Mouse (Mus musculus): ENCODE measurements at regions not wholly inside any gene's neighbourhood (a gene's known extent, or its start where the extent isn't known, plus 50 kb on each side); places are given as distances from the start of the nearest gene placed in this dataset.

DNA sequence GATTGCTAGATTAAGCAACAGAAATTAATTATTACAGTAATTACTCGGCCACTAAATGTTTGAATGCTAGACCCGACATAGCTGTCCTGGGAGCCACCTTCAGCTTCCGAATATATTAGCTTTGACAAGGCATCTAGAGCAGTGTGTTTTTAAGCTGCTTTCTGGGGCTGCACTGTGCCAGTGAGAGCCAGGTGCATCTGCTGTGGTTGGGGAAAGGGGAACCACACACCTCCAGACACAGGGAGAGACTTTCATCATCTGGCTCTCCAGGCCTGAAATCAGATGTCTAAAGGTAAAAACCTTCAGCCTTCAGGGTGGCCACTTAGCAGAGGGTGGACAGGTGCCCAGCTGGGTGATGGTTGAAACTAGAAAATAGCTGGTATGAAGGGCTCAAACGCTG lies 171.4 kb downstream of the Ttc8 start:
- in situ Hi-C loops (cut with MboI; ENCODE audit: low pct_unique_long_range_greater_than_20kb in 1 of 2, low sequenced_read_pairs in 2 of 2, unreplicated experiment in 1 of 2): loop anchor here in 1 of 2 experiments (25.0 kb wide), 1 partner anchor 746 kb away; no protein-coding TSS in a partner anchor

DNA sequence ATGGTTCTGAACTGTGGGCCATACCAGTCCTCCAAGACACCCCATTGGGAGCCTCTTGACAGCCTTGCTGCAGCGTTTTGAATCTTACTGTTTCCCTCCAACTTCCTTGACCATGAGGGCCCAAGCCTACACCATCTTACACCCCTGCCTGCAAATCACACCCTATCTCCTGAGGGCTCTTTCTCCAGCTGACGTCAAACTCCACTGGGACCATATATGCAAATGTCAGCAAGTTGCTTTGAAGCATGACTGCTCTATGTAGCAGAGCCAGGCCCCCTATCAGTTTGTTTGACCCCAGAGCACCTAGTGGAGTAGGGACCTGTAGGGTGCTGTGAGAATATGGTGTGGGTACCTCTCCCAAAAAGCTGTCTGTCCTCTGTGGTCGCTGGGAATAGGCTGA lies 172.8 kb downstream of the Ttc8 start:
- in situ Hi-C loops (cut with MboI; ENCODE audit: low pct_unique_long_range_greater_than_20kb in 1 of 2, low sequenced_read_pairs in 2 of 2, unreplicated experiment in 1 of 2): loop anchor here in 1 of 2 experiments (25.0 kb wide), 1 partner anchor 744 kb away; no protein-coding TSS in a partner anchor

DNA sequence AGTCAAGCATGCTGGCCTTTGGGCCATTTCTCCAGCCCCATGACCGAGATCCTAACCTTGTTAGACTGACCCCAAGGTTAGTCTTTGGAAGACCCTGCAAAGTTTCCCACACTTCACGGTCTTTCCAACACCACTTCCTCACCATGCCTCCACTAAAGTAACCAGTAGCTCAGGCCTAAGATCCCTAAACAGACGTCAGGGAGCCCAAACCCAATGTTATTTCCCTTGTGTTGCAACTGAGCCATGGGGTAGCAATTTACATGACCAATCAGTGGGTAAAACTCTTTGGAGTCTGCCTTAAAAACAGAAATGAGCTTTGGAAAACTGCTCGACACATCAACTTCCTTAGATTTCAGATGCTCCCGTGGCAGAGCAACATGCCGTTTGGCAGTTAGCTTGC lies 173.6 kb downstream of the Ttc8 start:
- in situ Hi-C loops (cut with MboI; ENCODE audit: low pct_unique_long_range_greater_than_20kb in 1 of 2, low sequenced_read_pairs in 2 of 2, unreplicated experiment in 1 of 2): loop anchor here in 1 of 2 experiments (25.0 kb wide), 1 partner anchor 743 kb away; no protein-coding TSS in a partner anchor

DNA sequence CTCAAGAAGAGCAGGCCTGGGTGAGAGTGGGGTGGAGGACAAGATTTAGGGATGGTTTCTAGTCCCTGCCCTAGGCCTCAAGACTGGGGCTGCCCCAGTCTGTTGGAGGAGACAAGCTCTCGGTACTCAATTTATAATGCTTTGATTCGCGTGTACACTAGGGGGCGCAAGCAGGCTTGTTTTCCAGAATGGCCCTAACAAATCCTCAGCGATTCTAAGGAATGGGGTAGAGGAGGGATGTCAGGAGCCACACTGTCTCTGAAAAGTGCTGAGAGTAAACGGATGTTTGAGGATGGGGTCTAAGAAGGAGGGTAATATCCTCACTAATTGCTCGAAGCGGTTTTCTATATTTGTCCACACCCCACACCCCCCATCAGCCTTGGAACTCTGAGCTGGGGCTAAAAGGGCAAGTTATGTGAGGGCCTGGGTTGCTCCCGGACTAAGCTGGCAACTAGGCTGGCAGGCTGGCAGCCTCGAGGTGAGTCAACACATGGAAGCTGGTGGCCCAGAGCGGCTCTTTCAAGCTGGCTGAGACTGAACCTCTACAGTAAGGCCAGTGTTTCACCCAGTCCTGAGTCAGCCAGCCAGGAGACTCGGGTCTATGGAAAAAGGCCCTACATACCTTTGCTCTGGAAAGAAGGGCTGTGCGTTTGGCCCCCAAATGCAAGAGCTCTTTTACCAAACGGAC lies 176.7 kb downstream of the Ttc8 start:
- in situ Hi-C loops (cut with MboI; ENCODE audit: low pct_unique_long_range_greater_than_20kb in 1 of 2, low sequenced_read_pairs in 2 of 2, unreplicated experiment in 1 of 2): loop anchor here in 1 of 2 experiments (25.0 kb wide), 1 partner anchor 740 kb away; no protein-coding TSS in a partner anchor

DNA sequence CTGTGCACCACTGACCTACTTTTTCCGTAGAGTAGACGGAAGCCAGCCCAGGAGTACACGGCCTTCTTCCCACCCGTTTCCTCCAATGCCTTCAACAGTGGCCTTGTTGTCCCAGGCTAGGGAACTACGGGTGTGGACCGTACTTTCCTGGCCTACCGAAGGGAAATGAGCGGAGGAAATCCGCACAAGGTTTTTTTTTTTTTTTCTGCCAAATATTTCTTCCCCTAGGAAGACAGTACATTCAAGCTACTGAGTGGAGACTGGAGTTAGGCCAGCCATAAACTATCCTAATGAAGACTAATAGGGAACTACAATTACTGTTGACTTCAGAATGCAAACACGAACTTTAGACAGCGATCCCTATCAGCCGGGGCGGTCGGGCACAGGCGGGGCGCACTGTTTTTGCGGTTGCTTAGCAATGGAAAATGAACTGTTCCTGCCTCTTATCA lies 177.3 kb downstream of the Ttc8 start:
- in situ Hi-C loops (cut with MboI; ENCODE audit: low pct_unique_long_range_greater_than_20kb in 1 of 2, low sequenced_read_pairs in 2 of 2, unreplicated experiment in 1 of 2): loop anchor here in 1 of 2 experiments (25.0 kb wide), 1 partner anchor 740 kb away; no protein-coding TSS in a partner anchor

DNA sequence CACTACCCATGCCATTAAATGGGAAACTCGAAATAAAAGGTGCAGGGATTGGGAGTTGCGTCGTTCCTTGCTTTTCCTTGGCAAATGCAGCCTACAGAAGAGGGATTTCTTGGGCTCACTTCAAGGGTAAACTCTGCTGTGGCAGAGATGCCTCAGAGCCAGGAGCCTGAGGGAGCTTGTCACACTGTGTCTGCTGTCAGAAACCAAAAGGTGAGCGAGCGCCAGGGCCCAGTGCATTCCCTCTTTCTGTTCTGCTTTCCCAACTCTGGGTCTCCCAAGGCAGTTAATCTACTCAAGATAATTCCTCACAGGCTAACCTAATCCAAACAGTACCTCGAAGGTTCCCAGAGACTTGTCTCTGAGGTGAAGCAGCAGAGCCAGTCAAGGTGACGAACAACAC lies 179.5 kb downstream of the Ttc8 start:
- in situ Hi-C loops (cut with MboI; ENCODE audit: low pct_unique_long_range_greater_than_20kb in 1 of 2, low sequenced_read_pairs in 2 of 2, unreplicated experiment in 1 of 2): loop anchor here in 1 of 2 experiments (25.0 kb wide), 1 partner anchor 737 kb away; no protein-coding TSS in a partner anchor

DNA sequence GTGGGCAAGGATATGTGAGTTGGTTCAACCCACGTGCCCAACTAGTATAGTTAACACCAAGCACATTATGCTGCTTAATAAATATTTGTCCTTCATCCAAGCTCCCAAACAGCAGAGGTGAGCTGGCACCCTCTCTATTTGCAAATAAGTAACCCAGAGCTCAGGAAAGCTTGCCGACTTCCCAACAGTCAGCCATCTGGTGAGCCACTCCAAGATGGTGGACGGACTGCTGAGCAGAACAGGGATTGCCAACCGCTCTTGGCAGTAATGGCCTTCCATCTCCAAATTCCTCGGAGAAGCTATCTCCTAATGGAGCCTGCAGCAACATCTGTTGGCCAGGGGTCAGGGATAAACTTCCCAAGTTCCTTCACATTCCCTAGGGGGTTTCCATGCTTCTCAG lies 188.2 kb downstream of the Ttc8 start:
- in situ Hi-C loops (cut with MboI; ENCODE audit: low pct_unique_long_range_greater_than_20kb in 1 of 2, low sequenced_read_pairs in 2 of 2, unreplicated experiment in 1 of 2): no loop called here

DNA sequence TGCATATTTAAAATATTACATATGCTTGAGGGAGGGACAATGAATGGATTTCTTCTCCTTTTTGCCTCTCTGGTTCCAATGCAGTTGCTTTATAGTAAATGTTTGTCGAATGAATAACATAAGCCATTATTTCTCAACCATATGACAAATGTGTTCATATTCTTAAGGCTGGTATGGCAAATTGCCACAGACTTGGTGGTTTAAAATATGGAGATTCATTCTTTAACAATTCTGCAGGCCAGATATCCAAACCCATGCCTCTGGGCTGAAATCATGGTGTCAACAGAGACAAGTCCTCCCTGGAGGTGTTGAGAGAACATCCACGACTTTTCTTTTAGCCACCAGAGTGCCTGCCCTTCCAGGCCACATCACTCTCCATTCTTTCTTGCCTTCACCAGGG lies 193.4 kb downstream of the Ttc8 start:
- in situ Hi-C loops (cut with MboI; ENCODE audit: low pct_unique_long_range_greater_than_20kb in 1 of 2, low sequenced_read_pairs in 2 of 2, unreplicated experiment in 1 of 2): no loop called here

DNA sequence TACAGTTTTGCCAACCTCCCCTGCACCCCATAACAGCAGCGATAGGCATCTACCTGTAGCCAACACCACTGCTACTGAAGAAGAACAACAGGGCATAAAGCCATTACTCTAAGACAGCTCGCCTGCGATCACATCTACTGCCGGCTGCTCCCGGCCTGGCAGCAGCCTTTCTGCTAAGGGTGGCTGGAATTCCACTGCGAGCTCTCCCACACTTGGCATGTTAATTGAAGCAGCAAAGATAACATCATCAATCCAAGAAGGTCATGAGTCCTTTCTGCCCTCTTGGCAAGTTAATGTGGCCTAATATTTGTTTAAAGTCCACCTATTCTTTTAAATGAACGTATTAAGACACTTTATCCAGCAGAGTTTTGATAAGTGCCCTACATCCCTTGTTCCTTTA lies 196.1 kb downstream of the Ttc8 start:
- in situ Hi-C loops (cut with MboI; ENCODE audit: low pct_unique_long_range_greater_than_20kb in 1 of 2, low sequenced_read_pairs in 2 of 2, unreplicated experiment in 1 of 2): no loop called here

DNA sequence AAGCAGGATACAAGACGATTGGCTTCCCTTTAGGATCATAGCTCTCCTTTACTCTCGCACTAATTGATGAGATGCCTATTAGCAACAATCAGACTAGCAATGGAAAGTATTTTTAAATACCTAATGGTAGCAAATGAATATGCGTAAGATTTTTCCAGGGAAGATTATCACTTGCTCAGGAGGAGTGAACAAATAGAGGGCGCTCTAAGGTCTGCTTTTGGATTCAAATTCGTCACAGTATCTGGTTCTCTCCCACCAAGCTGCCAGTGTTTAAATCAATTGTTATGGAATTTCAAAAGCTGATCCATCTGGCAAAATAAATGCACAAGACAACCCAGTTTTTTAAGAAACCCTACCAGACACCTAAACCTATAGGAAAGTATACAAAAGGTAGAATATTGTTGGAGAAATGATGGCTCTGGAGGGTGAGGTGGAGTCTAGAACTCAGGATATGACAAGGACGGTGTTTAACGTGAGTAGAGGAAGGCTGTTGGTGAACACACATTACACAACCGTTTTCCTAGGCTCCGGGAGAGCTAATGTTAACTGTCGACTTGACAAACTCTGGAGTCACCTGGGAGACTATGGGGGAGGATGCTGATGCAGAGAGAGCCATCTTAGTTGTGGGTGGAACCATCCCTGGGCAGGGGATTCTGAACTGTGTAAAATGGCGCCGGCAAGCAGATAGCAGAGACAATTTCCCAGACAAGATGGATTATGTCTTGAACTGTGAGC lies 198.2 kb downstream of the Ttc8 start:
- in situ Hi-C loops (cut with MboI; ENCODE audit: low pct_unique_long_range_greater_than_20kb in 1 of 2, low sequenced_read_pairs in 2 of 2, unreplicated experiment in 1 of 2): no loop called here

DNA sequence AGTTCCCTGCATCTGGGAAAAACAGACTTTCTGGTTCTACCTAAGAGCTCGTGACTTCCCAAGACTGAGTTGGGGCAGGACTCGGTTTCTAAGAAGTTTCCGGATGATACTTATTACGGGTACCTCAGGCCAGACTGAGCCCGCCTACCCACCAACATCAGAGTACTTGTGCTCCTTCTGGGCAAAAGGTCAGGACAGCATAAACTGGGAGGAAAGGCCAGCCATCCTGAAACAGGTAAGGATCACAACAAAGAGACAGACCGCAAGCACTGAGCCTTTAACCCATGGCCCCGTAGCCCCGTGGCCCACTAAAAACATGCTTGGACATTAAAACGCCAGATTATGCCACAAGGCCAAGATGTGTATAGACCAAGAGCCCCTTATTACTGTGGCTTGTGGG lies 199.6 kb downstream of the Ttc8 start:
- in situ Hi-C loops (cut with MboI; ENCODE audit: low pct_unique_long_range_greater_than_20kb in 1 of 2, low sequenced_read_pairs in 2 of 2, unreplicated experiment in 1 of 2): no loop called here

DNA sequence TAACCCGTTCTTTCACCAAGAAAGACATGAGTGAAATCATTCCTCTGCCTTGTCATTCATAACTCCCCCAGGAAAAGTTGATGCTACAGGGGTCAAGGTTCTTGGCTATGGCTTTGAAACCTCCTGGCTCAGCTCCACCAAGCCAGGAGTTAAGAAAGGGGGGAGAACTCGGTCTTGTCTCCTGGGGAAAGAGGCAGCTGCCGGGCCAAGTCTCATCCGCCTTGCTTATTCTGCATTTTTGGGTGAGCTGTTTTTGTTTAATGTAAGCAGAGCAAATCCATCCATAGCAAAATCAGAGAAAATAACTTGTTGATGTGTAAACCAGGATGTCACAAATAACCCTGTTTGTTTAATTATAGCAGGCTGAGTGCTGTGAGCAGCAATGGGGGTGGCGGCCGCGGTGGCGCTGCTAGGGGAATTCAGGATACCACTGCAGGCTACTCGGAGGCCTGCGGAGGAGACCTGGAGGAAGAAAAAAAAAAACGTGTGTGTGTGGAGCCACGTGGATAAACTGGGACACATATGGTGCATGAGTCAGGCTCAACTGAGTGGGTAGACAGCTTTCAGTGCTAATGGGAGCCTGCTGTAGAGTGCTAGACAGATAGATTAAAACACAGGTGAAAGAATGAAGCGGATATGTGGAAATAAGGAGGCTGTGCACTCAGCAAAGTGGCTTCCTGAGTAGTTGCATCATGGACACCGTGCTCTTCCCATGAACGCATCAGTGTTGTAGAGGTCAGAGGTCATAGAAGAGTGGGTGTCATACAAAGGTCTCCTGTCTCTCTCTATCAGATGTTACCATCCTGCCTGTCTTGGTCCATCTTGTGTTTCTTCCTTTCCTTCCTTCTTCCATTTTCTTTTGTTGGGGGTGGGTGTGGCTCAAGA lies 203.5 kb downstream of the Ttc8 start:
- in situ Hi-C loops (cut with MboI; ENCODE audit: low pct_unique_long_range_greater_than_20kb in 1 of 2, low sequenced_read_pairs in 2 of 2, unreplicated experiment in 1 of 2): no loop called here

DNA sequence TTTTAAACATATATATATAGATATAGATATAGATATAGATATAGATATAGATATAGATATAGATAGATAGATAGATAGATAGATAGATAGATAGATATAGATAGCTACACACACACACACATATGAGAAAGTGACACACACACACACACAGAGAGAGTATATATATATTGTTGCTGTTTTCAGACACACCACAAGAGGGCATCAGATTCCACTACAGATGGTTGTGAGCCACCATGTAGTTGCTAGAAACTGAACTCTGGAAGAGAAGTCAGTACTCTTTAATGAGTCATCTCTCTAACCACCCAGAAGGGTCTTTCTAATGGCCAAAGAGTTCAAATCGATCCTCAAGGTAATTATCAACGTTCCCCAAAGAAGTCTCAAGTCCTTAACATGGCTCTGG lies 205.8 kb downstream of the Ttc8 start:
- in situ Hi-C loops (cut with MboI; ENCODE audit: low pct_unique_long_range_greater_than_20kb in 1 of 2, low sequenced_read_pairs in 2 of 2, unreplicated experiment in 1 of 2): no loop called here

Data from mouse embryonic stem cell (cell line).